Mouse (Mus musculus) right cerebral cortex, postnatal 36 days (tissue): ENCODE results near the gene Asphd2.
"Not testable (repeated sequence)": the region's sequence is repeated elsewhere in the genome, so short reads cannot be mapped to it uniquely, and the experiment has no call there.

Experiments
- DNase-seq, 2 experiments: peaks; one replicate each; pipeline ENCODE4 v3.0.0; 2022; ENCODE audit warnings: low spot score in 2 of 2, mixed read lengths in 1 of 2

Asphd2 gene

GRCm38 (mm10) chr5:112394779-112395443 is at the start of gene Asphd2:
TSS of gene Asphd2 (minus strand) at chr5:112394866.
- DNase-seq = peak; percentile 85 to 86

- DNase-seq = no peak
Measured at GRCm38 (mm10) chr5:112438535-112438934, 43.9 kb upstream of the Asphd2 start.

- peak; percentile 73 to 74 for DNase-seq
Measured at GRCm38 (mm10) chr5:112433004-112433403, 38.3 kb upstream of the Asphd2 start.

- no peak for DNase-seq
Measured at GRCm38 (mm10) chr5:112432033-112432432, 37.4 kb upstream of the Asphd2 start.

- no peak for DNase-seq
Measured at GRCm38 (mm10) chr5:112431120-112431775, 36.6 kb upstream of the Asphd2 start.

GRCm38 (mm10) chr5:112428944-112429343 is 34.3 kb upstream of the Asphd2 start:
- no peak for DNase-seq

GRCm38 (mm10) chr5:112427283-112427682 is 32.6 kb upstream of the Asphd2 start:
- peak; percentile 42 to 53 for DNase-seq

- no peak for DNase-seq
Measured at GRCm38 (mm10) chr5:112426635-112427034, 32.0 kb upstream of the Asphd2 start.

- no peak for DNase-seq
Measured at GRCm38 (mm10) chr5:112419535-112419934, 24.9 kb upstream of the Asphd2 start.

GRCm38 (mm10) chr5:112418023-112418422 is 23.4 kb upstream of the Asphd2 start:
- DNase-seq = no peak

GRCm38 (mm10) chr5:112416673-112417072 is 22.0 kb upstream of the Asphd2 start:
- DNase-seq = no peak

- not testable (repeated sequence) for DNase-seq
Measured at GRCm38 (mm10) chr5:112412781-112413180, 18.1 kb upstream of the Asphd2 start.

GRCm38 (mm10) chr5:112411514-112412335 is 17.1 kb upstream of the Asphd2 start:
- peak; percentile 67 to 77 for DNase-seq

- DNase-seq = no peak
Measured at GRCm38 (mm10) chr5:112411072-112411471, 16.4 kb upstream of the Asphd2 start.

GRCm38 (mm10) chr5:112409274-112409673 is 14.6 kb upstream of the Asphd2 start:
- no peak for DNase-seq

- no peak for DNase-seq
Measured at GRCm38 (mm10) chr5:112406017-112406416, 11.4 kb upstream of the Asphd2 start.

GRCm38 (mm10) chr5:112402437-112402836 is 7.8 kb upstream of the Asphd2 start:
- DNase-seq = no peak

- DNase-seq = no peak
Measured at GRCm38 (mm10) chr5:112399284-112399683, 4.6 kb upstream of the Asphd2 start.

GRCm38 (mm10) chr5:112396066-112396465 is 1.4 kb upstream of the Asphd2 start:
- DNase-seq = peak in 1 of 2 experiments; percentile 5

GRCm38 (mm10) chr5:112394415-112394763 is 277 bp downstream of the Asphd2 start:
- peak in 1 of 2 experiments; percentile 4 for DNase-seq

GRCm38 (mm10) chr5:112393741-112394414 is 788 bp downstream of the Asphd2 start:
- peak in 1 of 2 experiments; percentile 0 for DNase-seq
